Mouse (Mus musculus) lung, embryonic 15.5 days (tissue): Measurements from ENCODE around the gene Acads. TPM values are rescaled to one million over a fixed set of nuclear protein-coding genes. Genes with fewer than 3 reads are reported as not detected.
A peak's percentile ranks its signal among the peaks of the same experiment; 100 is the strongest.
"Not testable (repeated sequence)": the region's sequence is repeated elsewhere in the genome, so short reads cannot be mapped to it uniquely, and the experiment has no call there.

ENCODE experiments used
- ATAC-seq: fragments of 200-750 bp; cut with Nextera tagmentation; 2 replicates; pipeline ENCODE4 v1.8.0; 2017; ENCODE audit warnings: moderate number of reproducible peaks, borderline replicate concordance; ENCODE audit not compliant: low FRiP score, low TSS enrichment; ENCODE audit errors: extremely low read depth
- H3K27ac ChIP-seq: fragments of 300-500 bp; sonication (generic); 2 replicates; pipeline ENCODE4 v1.5.1; 2015; ENCODE audit warnings: moderate library complexity, mild to moderate bottlenecking, inconsistent platforms
- H3K27me3 ChIP-seq: fragments of 300-500 bp; sonication (generic); 2 replicates; pipeline ENCODE4 v1.6.1; 2015; ENCODE audit warnings: inconsistent platforms
- H3K36me3 ChIP-seq: fragments of 300-500 bp; sonication (generic); 2 replicates; pipeline ENCODE4 v1.6.1; 2015; ENCODE audit warnings: inconsistent platforms
- H3K4me1 ChIP-seq: fragments of 300-500 bp; sonication (generic); 2 replicates; pipeline ENCODE4 v1.6.1; 2015; ENCODE audit warnings: inconsistent platforms
- H3K4me2 ChIP-seq: fragments of 300-500 bp; sonication (generic); 2 replicates; pipeline ENCODE4 v1.6.1; 2015; ENCODE audit warnings: inconsistent platforms, mild to moderate bottlenecking, moderate library complexity
- H3K4me3 ChIP-seq: fragments of 300-500 bp; sonication (generic); 2 replicates; pipeline ENCODE4 v1.5.1; 2015; ENCODE audit warnings: mild to moderate bottlenecking, inconsistent platforms
- H3K9ac ChIP-seq: fragments of 300-500 bp; sonication (generic); 2 replicates; pipeline ENCODE4 v1.6.1; 2015; ENCODE audit warnings: inconsistent platforms
- H3K9me3 ChIP-seq: fragments of 300-500 bp; sonication (generic); 2 replicates; pipeline ENCODE4 v1.6.1; 2016; ENCODE audit warnings: inconsistent platforms
- WGBS: fragments of 180-500 bp; shearing (Covaris S2); methylation state at CpG from one replicate; pipeline ENCODE4 v1.1.7; 2015; 5-methylcytosine and 5-hydroxymethylcytosine counted together
- polyA plus RNA-seq: library from polyadenylated mRNA; unstranded; fragments of >200 nt; fragmentation: Nextera tagmentation; extraction: Ambion mirVana; gene quantifications from 2 replicates; pipeline ENCODE4 v1.2.1, GENCODE M21; 2015

Acads gene
- polyA plus RNA-seq, 1 experiment from 2014 or later: 76.3 TPM

GRCm38 (mm10) chr5:115083492-115083891 lies 35.7 kb downstream of the Acads start:
- Histone ChIP-seq H3K9ac (no peak overlapping the region), H3K4me3 (no peak overlapping the region), H3K27ac (no peak overlapping the region), H3K4me2 (no peak overlapping the region), H3K9me3 (no peaks in the 10 kb centered on the region), H3K27me3 (no peaks in the 10 kb centered on the region), H3K4me1 (no peaks in the 10 kb centered on the region), H3K36me3 (peaks cover 54% of the 10 kb centered on the region)
- no peak for ATAC-seq
- WGBS: 81% methylated on average over 6 of the region's 6 CpGs

- H3K36me3 ChIP-seq: peaks cover 44% of the 10 kb centered on the region
- WGBS: 81% methylated on average over 5 of the region's 5 CpGs
Measured at GRCm38 (mm10) chr5:115081636-115082035, 37.5 kb downstream of the Acads start.

DNA sequence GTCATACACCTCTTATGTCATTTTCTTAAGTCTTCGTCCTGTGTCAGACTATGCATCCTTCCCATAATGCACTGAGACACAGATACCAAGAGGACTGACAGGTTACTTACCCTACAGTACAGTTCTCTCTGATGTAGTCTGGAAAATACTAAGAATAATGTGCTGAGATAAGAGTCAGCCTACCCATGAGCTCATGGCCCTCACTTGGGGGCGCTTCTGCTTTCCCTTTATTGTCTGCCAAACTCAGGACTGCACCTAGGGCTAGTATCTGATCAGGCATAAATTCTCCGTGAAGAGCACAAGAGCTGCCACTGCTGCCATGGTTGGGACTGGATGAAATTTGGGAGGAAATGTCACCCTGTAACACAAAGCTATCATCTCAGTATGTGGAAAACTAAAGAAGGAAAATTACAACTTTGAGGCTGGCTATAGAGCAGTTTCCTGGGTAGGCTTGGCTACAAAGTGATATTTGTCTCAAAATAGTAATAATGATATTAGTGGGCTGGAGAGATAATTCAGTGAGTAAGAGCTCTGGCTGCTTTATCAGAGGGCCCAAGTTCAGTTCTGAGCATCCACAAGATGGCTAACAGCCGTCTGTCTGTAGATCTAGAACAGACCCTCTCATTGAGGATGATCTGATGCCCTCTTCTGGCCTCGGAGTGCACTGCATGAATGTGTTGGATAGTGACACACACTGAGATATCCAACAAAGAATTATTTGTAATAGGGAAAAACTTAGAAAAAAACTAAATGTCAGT lies 42.8 kb downstream of the Acads start:
- H3K36me3 ChIP-seq: peaks cover 16% of the 10 kb centered on the region; the same call in 1 of the 2 replicates
- 58% methylated on average over 5 of the region's 5 CpGs for whole genome bisulfite sequencing
- no peak overlapping the region for H3K4me3 ChIP-seq
- ATAC-seq: no peak
- no peak overlapping the region for H3K4me2 ChIP-seq
- H3K9me3 ChIP-seq: no peaks in the 10 kb centered on the region
- peaks cover 12% of the 10 kb centered on the region; the same call in 1 of the 2 replicates for H3K4me1 ChIP-seq
- H3K9ac ChIP-seq: no peak overlapping the region
- no peaks in the 10 kb centered on the region for H3K27me3 ChIP-seq
- H3K27ac ChIP-seq: no peak overlapping the region

More at GRCm38 (mm10) chr5:115081636-115082035, 37.5 kb downstream of the Acads start:
- H3K4me3 ChIP-seq: no peak overlapping the region
- H3K27ac ChIP-seq: no peak overlapping the region
- ATAC-seq: no peak
- H3K27me3 ChIP-seq: no peaks in the 10 kb centered on the region
- no peaks in the 10 kb centered on the region for H3K9me3 ChIP-seq
- no peaks in the 10 kb centered on the region for H3K4me1 ChIP-seq
- no peak overlapping the region for H3K9ac ChIP-seq
- no peak overlapping the region for H3K4me2 ChIP-seq

GRCm38 (mm10) chr5:115074749-115075148 lies 44.4 kb downstream of the Acads start:
- Histone ChIP-seq H3K27ac (no peak overlapping the region), H3K9ac (no peak overlapping the region), H3K4me3 (no peak overlapping the region), H3K9me3 (no peaks in the 10 kb centered on the region), H3K4me2 (no peak overlapping the region), H3K27me3 (no peaks in the 10 kb centered on the region), H3K4me1 (peaks cover 14% of the 10 kb centered on the region; the same call in 1 of the 2 replicates), H3K36me3 (peaks cover 15% of the 10 kb centered on the region; the same call in 1 of the 2 replicates)
- ATAC-seq: no peak
- 69% methylated on average over 4 of the region's 4 CpGs for WGBS

GRCm38 (mm10) chr5:115073306-115073705 lies 45.8 kb downstream of the Acads start:
- H3K27ac ChIP-seq, H3K9ac ChIP-seq, H3K27me3 ChIP-seq, ATAC-seq, H3K9me3 ChIP-seq, H3K4me3 ChIP-seq, H3K4me2 ChIP-seq: not testable (repeated sequence)
- Histone ChIP-seq H3K36me3 (peaks cover 15% of the 10 kb centered on the region; the same call in 1 of the 2 replicates), H3K4me1 (peaks cover 14% of the 10 kb centered on the region; the same call in 1 of the 2 replicates)
- WGBS: 69% methylated on average over 8 of the region's 8 CpGs

- H3K36me3 ChIP-seq: peaks cover 11% of the 10 kb centered on the region; the same call in 1 of the 2 replicates
- peaks cover 14% of the 10 kb centered on the region; the same call in 1 of the 2 replicates for H3K4me1 ChIP-seq
- no peaks in the 10 kb centered on the region for H3K27me3 ChIP-seq
- no peak overlapping the region for H3K9ac ChIP-seq
- ATAC-seq: no peak; the same call in 1 of the 2 replicates
- no peaks in the 10 kb centered on the region for H3K9me3 ChIP-seq
- H3K27ac ChIP-seq: no peak overlapping the region
- H3K4me2 ChIP-seq: no peak overlapping the region
- WGBS: 71% methylated on average over 7 of the region's 7 CpGs
- no peak overlapping the region for H3K4me3 ChIP-seq
Measured at GRCm38 (mm10) chr5:115072143-115072542, 47.0 kb downstream of the Acads start.

DNA sequence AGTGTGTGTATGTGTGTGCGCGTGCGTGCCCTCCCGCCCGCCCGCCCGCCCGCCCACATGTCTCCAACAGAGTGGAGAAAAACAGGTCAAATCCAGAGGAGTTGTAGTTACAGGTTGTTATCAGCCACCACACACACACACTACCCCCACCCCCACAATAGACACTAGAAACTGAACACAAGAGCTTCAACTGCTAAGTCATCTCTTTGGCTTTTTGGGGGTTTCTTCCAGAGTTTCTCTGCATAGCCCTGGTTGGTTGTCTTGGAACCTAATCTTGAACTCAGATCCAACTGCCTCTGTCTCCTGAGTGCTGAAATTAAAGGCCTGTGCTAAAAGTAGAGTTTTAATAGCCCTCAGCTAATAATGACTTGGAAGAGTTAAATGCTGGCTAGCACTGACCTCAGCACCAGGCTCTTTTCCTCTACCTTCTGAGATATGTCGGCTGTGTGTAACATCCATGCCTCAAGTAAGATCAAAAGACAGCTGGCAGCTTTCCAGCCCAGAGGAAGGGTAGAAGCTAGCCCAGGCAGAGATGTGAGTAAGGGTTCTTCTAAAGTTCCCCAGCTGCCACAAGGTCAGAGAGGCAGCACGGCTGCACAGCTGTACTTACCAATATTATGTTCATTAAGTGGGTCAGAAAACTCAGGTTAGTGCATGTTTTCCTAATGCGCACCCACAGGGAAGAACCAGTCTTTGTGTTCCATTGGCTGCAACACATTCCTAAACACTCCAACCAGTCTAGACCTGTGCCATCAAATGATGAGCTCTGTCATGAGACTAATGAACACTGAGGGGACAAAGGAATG lies 47.8 kb downstream of the Acads start:
- no peak overlapping the region for H3K9ac ChIP-seq
- H3K4me2 ChIP-seq: no peak overlapping the region
- H3K27me3 ChIP-seq: no peaks in the 10 kb centered on the region
- H3K9me3 ChIP-seq: no peaks in the 10 kb centered on the region
- H3K27ac ChIP-seq: 0 out of 2 replicates have a peak overlapping the region, but pooled peaks have one; percentile 36
- 83% methylated on average over 11 of the region's 11 CpGs for WGBS
- H3K4me1 ChIP-seq: peaks cover 14% of the 10 kb centered on the region; the same call in 1 of the 2 replicates
- 0 out of 2 replicates have a peak, but pooled peaks have one; percentile 11 for ATAC-seq
- H3K36me3 ChIP-seq: peaks cover 9% of the 10 kb centered on the region; the same call in 1 of the 2 replicates
- no peak overlapping the region for H3K4me3 ChIP-seq

DNA sequence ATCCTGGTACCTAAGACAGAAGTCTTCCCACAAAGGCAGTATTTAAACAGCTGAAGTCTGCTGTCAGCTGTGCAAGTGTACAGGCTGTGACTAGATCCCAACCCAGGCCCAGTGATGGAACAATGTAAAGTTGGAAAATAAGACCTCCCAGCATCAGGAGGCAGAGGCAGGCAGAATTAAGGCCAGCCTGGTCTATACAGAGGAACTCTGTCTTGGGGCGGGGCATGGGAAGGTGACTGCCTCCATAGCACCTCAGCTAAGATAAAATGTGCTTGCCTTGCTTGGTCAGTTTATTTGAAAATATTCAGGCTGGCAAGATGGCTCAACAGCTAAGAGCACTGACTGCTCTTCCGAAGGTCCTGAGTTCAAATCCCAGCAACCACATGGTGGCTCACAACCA lies 48.7 kb downstream of the Acads start:
- no peak overlapping the region for H3K4me2 ChIP-seq
- no peak overlapping the region for H3K27ac ChIP-seq
- H3K36me3 ChIP-seq: 0 out of 2 replicates have a peak, but pooled peaks cover 4% of the 10 kb centered on the region
- H3K9me3 ChIP-seq: no peaks in the 10 kb centered on the region
- no peaks in the 10 kb centered on the region for H3K27me3 ChIP-seq
- no peak for ATAC-seq
- 94% methylated on average over 2 of the region's 2 CpGs for WGBS
- H3K4me1 ChIP-seq: peaks cover 14% of the 10 kb centered on the region; the same call in 1 of the 2 replicates
- no peak overlapping the region for H3K4me3 ChIP-seq
- no peak overlapping the region for H3K9ac ChIP-seq

DNA sequence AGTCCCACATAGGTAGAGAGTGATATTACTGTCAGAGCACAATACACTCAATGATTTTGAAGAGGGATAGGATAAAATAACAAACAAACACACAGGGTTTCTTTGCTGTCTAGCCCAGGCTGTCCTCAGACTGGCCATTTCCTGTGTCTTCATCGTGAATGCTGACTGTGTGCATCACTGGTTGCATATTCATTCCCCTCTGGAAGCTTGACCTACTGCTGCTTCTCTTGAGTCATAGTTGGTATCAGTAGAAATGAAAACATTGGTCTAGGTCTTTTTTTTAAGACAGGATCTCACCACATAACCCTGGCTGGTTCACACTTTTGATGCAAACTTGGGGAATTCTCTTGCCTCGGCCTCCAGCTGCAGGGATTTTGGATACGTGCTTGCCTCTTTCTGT lies 49.5 kb downstream of the Acads start:
- H3K4me3 ChIP-seq: no peak overlapping the region
- peaks cover 14% of the 10 kb centered on the region; the same call in 1 of the 2 replicates for H3K4me1 ChIP-seq
- no peaks in the 10 kb centered on the region for H3K27me3 ChIP-seq
- H3K27ac ChIP-seq: no peak overlapping the region
- no peaks in the 10 kb centered on the region for H3K9me3 ChIP-seq
- no peak overlapping the region for H3K9ac ChIP-seq
- H3K36me3 ChIP-seq: no peaks in the 10 kb centered on the region
- ATAC-seq: no peak
- WGBS: 80% methylated on average over 3 of the region's 3 CpGs
- H3K4me2 ChIP-seq: no peak overlapping the region

- Histone ChIP-seq H3K4me1 (peaks cover 14% of the 10 kb centered on the region; the same call in 1 of the 2 replicates), H3K27ac (no peak overlapping the region)
Measured at GRCm38 (mm10) chr5:115068671-115069421, 50.3 kb downstream of the Acads start.

GRCm38 (mm10) chr5:115066245-115066644 lies 52.9 kb downstream of the Acads start:
- H3K9me3 ChIP-seq: no peaks in the 10 kb centered on the region
- no peak overlapping the region for H3K4me2 ChIP-seq
- no peak overlapping the region for H3K27ac ChIP-seq
- no peak overlapping the region for H3K4me3 ChIP-seq
- 57% methylated on average over 4 of the region's 4 CpGs for WGBS
- peaks cover 1% of the 10 kb centered on the region; the same call in 1 of the 2 replicates for H3K4me1 ChIP-seq
- H3K27me3 ChIP-seq: no peaks in the 10 kb centered on the region
- no peaks in the 10 kb centered on the region for H3K36me3 ChIP-seq
- no peak for ATAC-seq
- no peak overlapping the region for H3K9ac ChIP-seq

More at GRCm38 (mm10) chr5:115068671-115069421, 50.3 kb downstream of the Acads start:
- Histone ChIP-seq H3K9ac (no peak overlapping the region), H3K27me3 (no peaks in the 10 kb centered on the region), H3K9me3 (no peaks in the 10 kb centered on the region), H3K36me3 (no peaks in the 10 kb centered on the region), H3K4me3 (no peak overlapping the region), H3K4me2 (no peak overlapping the region)
- WGBS: 85% methylated on average over 11 of the region's 11 CpGs
- no peak for ATAC-seq
